Mouse (Mus musculus) brain, embryonic 14.5 days (tissue): ENCODE measurements around the gene Hps4. TPM values are rescaled to one million over a fixed set of nuclear protein-coding genes. Genes with fewer than 3 reads are reported as not detected.
"Not testable (repeated sequence)": the region's sequence is repeated elsewhere in the genome, so short reads cannot be mapped to it uniquely, and the experiment has no call there.

Experiments used
- DNase-seq: peaks from one replicate; pipeline ENCODE4 v3.0.0-alpha.2; 2011; ENCODE audit warnings: low read depth
- CTCF ChIP-seq: fragments of 200-500 bp; IDR thresholded peaks from 2 replicates; pipeline ENCODE4 v1.5.1; 2012; ENCODE audit warnings: inconsistent platforms, mild to moderate bottlenecking, moderate library complexity, borderline replicate concordance; ENCODE audit not compliant: insufficient read depth, insufficient read length; ENCODE audit errors: extremely low read depth
- POLR2A ChIP-seq: fragments of 200-500 bp; IDR thresholded peaks from 2 replicates; pipeline ENCODE4 v1.6.1; 2012; ENCODE audit warnings: mild to moderate bottlenecking, inconsistent platforms, borderline replicate concordance; ENCODE audit not compliant: poor library complexity, insufficient read depth, insufficient read length, severe bottlenecking; ENCODE audit errors: extremely low read depth
- polyA plus RNA-seq: library from polyadenylated mRNA; depleted of rRNA; stranded (reverse); fragments of >200 nt; gene quantifications from 2 replicates; pipeline ENCODE4 v1.2.3, GENCODE M21; 2012

The Hps4 gene
- polyA plus RNA-seq, 1 experiment: 63.3 TPM

- DNase-seq: no peak
- TF ChIP-seq CTCF (no peak), POLR2A (no peak)
Measured at GRCm38 (mm10) chr5:112393741-112394414, 51.0 kb downstream of the Hps4 start.

DNA sequence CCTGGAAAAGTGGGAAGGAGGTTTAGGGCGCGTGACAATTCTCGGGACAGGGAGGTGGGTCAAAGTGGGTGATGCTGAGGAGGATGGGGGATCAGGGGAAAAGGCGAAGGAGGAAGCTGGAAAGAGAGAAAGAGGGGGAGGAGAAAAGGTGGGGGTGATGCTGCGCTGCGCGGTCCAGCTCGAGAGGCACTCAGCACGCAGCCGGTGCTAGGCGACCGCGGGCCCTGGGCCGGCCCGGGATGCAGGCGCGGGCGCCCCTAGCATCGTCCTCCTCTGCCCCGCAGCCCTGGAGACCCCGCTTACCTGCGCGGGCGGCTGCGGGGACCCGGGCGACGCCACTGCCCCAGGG lies 51.5 kb downstream of the Hps4 start:
- DNase-seq: no peak
- TF ChIP-seq CTCF (no peak), POLR2A (no peak)

DNA sequence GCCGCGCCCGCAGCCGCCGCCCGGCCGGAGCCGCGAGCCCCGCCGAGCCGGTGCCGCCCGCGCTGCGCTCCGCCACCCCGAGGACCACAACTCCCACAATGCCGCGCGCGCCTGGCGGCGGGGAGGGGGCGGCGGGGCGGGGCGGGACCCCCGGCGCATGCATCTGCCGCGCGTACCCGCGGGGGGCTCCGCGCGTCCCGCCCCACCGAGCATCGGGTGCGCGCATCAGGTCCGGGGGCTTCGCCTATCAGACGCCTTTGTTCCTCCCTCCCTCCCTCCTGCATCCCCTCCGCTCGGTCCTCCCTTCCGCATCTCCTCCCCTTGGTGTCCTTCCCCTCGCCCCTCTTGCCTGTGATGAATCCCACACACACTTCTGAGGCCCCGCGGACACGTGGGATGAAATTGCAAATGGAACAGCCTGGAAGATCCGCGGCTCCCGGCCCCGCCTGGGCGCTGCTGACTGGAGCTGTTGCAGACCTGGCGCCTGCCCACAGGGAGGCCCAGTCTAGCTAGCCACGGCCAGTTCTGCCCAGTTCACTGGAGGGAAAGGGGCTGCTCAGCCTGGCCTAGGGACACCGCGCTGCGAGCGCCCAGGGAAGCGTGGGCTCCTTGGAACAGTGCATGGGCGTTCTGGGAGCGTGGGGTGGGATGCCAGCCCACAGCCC lies 52.0 kb downstream of the Hps4 start, which contains the start of gene Asphd2:
Gene Asphd2 (minus strand): TSS at position 88 of the 665 bp plus-strand sequence.
- 0 out of 2 replicates have a peak, but pooled peaks have one; percentile 30 for TF ChIP-seq POLR2A
- TF ChIP-seq CTCF: peak; percentile 7; the same call in 1 of the 2 replicates
- DNase-seq: peak; percentile 97

GRCm38 (mm10) chr5:112396066-112396465 lies 53.2 kb downstream of the Hps4 start:
- no peak for DNase-seq
- TF ChIP-seq CTCF (no peak), POLR2A (no peak)

DNA sequence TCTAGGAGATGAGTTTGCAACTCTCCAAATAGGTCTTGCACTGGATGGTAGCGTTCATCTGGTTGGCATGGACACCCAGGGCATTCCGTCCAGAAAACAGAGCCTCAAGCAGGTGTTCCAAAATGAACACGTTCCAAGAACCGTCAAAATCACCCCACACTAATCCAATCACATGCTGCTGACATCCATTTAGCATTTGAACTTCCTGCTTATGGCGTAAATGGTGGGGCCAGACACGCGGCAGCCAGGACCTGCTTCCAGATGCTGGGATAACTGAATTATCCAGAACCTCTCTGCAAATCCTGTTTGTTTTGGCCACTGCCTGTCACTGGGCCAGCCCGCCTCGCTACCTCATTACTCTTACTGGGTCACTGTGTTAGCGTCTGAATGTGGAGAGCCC lies 56.4 kb downstream of the Hps4 start:
- TF ChIP-seq POLR2A (no peak), CTCF (no peak)
- DNase-seq: no peak

- no peak for TF ChIP-seq CTCF
- TF ChIP-seq POLR2A: no peak
- DNase-seq: no peak
Measured at GRCm38 (mm10) chr5:112402437-112402836, 59.6 kb downstream of the Hps4 start.

GRCm38 (mm10) chr5:112406017-112406416 lies 63.1 kb downstream of the Hps4 start:
- TF ChIP-seq CTCF (no peak), POLR2A (no peak)
- no peak for DNase-seq

- no peak for DNase-seq
- TF ChIP-seq POLR2A (no peak), CTCF (no peak)
Measured at GRCm38 (mm10) chr5:112409274-112409673, 66.4 kb downstream of the Hps4 start.

DNA sequence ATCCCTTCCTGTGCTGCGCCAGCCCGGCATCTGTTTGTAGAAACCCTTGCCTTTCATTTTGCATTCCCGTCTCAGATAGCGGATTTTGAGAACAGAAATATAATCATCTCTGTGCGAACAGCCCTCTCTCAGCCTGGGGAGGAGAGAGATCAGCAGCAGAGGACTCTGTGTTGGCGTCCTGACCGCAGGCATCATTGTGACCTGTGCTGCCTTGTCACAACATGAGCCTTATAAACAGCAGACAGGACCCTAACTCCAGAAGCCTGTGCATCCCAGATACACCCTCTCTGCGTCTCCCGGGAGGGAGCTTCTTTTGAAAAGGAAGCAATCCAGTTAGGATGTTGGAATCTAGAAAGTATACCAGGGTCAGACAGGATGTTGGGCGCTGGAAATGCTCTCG lies 68.2 kb downstream of the Hps4 start:
- no peak for TF ChIP-seq CTCF
- no peak for TF ChIP-seq POLR2A
- no peak for DNase-seq

DNA sequence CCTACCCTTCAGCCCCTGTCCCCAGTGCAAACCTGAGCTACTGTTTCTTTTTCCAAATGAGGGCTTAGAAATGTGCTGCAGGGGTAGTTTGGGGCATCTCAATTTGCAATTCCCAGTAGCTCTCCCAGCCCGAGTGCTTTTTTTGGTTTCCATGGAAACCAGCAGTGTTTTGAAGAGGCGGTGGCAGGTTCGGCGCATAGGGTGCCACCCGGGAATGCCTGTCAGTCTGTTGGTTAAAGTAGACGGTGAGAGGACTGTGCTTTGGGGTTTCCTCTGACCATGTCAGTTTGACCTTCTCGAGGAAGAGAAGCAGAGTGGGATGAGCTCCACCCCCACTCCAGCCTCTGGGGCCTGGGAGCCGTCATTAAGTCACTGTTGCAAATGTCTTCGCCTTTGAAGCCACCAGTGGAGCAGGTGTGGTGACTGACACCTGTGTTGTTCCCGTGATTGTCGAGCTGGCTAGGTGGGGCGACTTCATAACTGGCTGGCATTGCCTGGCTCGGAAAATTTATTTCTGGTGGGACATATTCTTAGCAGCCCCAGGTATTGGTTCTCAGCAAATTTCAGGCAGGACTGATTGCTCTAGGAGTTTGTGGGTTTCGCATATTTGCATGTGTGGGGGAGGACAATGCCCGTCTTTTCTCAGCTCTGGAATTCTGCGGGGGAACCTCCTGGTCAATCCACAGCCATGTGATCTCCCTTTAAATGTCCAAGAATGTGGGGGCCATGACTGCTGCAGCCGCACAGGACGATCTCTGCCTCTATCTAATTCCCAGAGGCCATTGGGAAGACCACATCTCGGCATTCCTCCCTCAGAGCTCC lies 68.8 kb downstream of the Hps4 start:
- TF ChIP-seq POLR2A (no peak), CTCF (no peak)
- peak; percentile 93 for DNase-seq

GRCm38 (mm10) chr5:112412781-112413180 lies 69.9 kb downstream of the Hps4 start:
- not testable (repeated sequence) for DNase-seq
